Mouse (Mus musculus) liver, embryonic 14.5 days (tissue): ENCODE results near the gene Tkt.

ENCODE experiments used
- CTCF ChIP-seq: IDR thresholded peaks from 2 replicates; pipeline ENCODE4 v1.5.1; 2016; ENCODE audit warnings: antibody characterized with exemption, low read depth, control low read depth
- EP300 ChIP-seq: IDR thresholded peaks from 2 replicates; pipeline ENCODE4 v1.6.1; 2016; ENCODE audit warnings: antibody characterized with exemption, low read depth

GRCm38 (mm10) chr14:30556651-30557050, 8.5 kb downstream of the Tkt start:
- no peak for TF ChIP-seq CTCF
- TF ChIP-seq EP300, result no peak
